Mouse (Mus musculus) stomach, embryonic 16.5 days (tissue): ENCODE measurements at regions not wholly inside any gene's neighbourhood (a gene's known extent, or its start where the extent isn't known, plus 50 kb on each side); places are given as distances from the start of the nearest gene placed in this dataset.
"Not testable (repeated sequence)": the region's sequence is repeated elsewhere in the genome, so short reads cannot be mapped to it uniquely, and the experiment has no call there.

Experiments
- ATAC-seq: fragments of 200-750 bp; cut with Nextera tagmentation; 2 replicates; pipeline ENCODE4 v1.8.0; 2017; ENCODE audit warnings: moderate number of reproducible peaks, moderate TSS enrichment; ENCODE audit not compliant: insufficient read depth, low FRiP score
- H3K27ac ChIP-seq: fragments of 300-500 bp; sonication (generic); 2 replicates; pipeline ENCODE4 v1.5.1; 2014; ENCODE audit warnings: low read length
- H3K27me3 ChIP-seq: fragments of 300-500 bp; sonication (generic); 2 replicates; pipeline ENCODE4 v1.6.1; 2014; ENCODE audit warnings: low read length, control low read depth, mixed read lengths; ENCODE audit not compliant: control insufficient read depth, insufficient read depth
- H3K36me3 ChIP-seq: fragments of 300-500 bp; sonication (generic); 2 replicates; pipeline ENCODE4 v1.6.1; 2014; ENCODE audit warnings: low read length; ENCODE audit not compliant: control insufficient read depth, insufficient read depth
- H3K4me1 ChIP-seq: fragments of 300-500 bp; sonication (generic); 2 replicates; pipeline ENCODE4 v1.6.1; 2014; ENCODE audit warnings: low read length, control low read depth, mixed read lengths; ENCODE audit not compliant: control insufficient read depth, insufficient read depth
- H3K4me2 ChIP-seq: fragments of 300-500 bp; sonication (generic); 2 replicates; pipeline ENCODE4 v1.6.1; 2014; ENCODE audit warnings: low read depth, low read length, mixed read lengths
- H3K4me3 ChIP-seq: fragments of 300-500 bp; sonication (generic); replicated peaks from 2 replicates; pipeline ENCODE4 v1.5.1; 2014; ENCODE audit warnings: mild to moderate bottlenecking, low read length
- H3K9ac ChIP-seq: fragments of 300-500 bp; sonication (generic); 2 replicates; pipeline ENCODE4 v1.6.1; 2014; ENCODE audit warnings: low read length
- H3K9me3 ChIP-seq: fragments of 300-500 bp; sonication (generic); replicated peaks from 2 replicates; pipeline ENCODE4 v1.6.1; 2016; ENCODE audit warnings: low read length, control low read depth; ENCODE audit not compliant: control insufficient read depth
- WGBS: fragments of 180-500 bp; shearing (Covaris S2); extraction: QIAGEN DNeasy Blood & Tissue Kit; methylation state at CpG from one replicate; pipeline ENCODE4 v1.1.7; 2014; 5-methylcytosine and 5-hydroxymethylcytosine counted together

- H3K36me3 ChIP-seq, H3K4me3 ChIP-seq, H3K9me3 ChIP-seq, H3K27me3 ChIP-seq, ATAC-seq, H3K9ac ChIP-seq, H3K4me1 ChIP-seq, H3K4me2 ChIP-seq, H3K27ac ChIP-seq: not testable (repeated sequence)
- 25% methylated on average over 1 of the region's 1 CpGs for WGBS
These were observed 107.1 kb upstream of the Fbxl4 start for GRCm38 (mm10) chr4:22250276-22250675.

- WGBS: 69% methylated on average over 6 of the region's 6 CpGs
These were observed 93.4 kb upstream of the Fbxl4 start for GRCm38 (mm10) chr4:22263903-22264302.

DNA sequence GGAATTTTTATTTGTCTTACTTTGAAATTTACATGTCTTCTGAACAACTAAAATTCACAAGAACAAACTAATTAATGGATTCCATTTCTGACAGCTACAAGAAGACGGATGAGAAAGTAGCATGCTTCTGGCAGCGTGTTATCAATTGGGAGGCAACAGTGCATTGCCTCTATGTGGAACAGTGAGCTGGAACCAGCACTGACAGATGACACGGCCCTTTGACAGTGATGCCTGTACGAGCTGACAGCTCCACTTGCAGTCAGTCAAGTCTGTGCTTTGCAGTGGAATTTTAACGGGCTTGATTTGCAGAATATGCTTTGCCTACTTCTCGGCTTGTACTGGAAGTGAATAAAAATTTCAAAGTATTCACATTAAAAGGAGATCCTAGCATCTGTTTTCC, 88.3 kb upstream of the Fbxl4 start:
- ATAC-seq: no peak
- WGBS: 68% methylated on average over 6 of the region's 6 CpGs
- no peak overlapping the region for H3K4me2 ChIP-seq
- H3K4me1 ChIP-seq: no peaks in the 10 kb centered on the region
- H3K27me3 ChIP-seq: no peaks in the 10 kb centered on the region
- H3K27ac ChIP-seq: no peak overlapping the region
- H3K9me3 ChIP-seq: no peaks in the 10 kb centered on the region
- H3K9ac ChIP-seq: no peak overlapping the region
- no peak overlapping the region for H3K4me3 ChIP-seq
- no peaks in the 10 kb centered on the region for H3K36me3 ChIP-seq

More at GRCm38 (mm10) chr4:22263903-22264302, 93.4 kb upstream of the Fbxl4 start:
- H3K4me3 ChIP-seq: no peak overlapping the region
- H3K9me3 ChIP-seq: no peaks in the 10 kb centered on the region
- H3K27ac ChIP-seq: no peak overlapping the region
- H3K4me1 ChIP-seq: no peaks in the 10 kb centered on the region
- no peaks in the 10 kb centered on the region for H3K27me3 ChIP-seq
- no peak for ATAC-seq
- H3K36me3 ChIP-seq: no peaks in the 10 kb centered on the region
- no peak overlapping the region for H3K4me2 ChIP-seq
- no peak overlapping the region for H3K9ac ChIP-seq

- H3K4me3 ChIP-seq: no peak overlapping the region
- no peak overlapping the region for H3K9ac ChIP-seq
- ATAC-seq: no peak
- WGBS: 61% methylated on average over 4 of the region's 4 CpGs
- no peaks in the 10 kb centered on the region for H3K27me3 ChIP-seq
- no peaks in the 10 kb centered on the region for H3K36me3 ChIP-seq
- H3K9me3 ChIP-seq: 0 out of 2 replicates have a peak, but pooled peaks cover 5% of the 10 kb centered on the region
- no peak overlapping the region for H3K4me2 ChIP-seq
- H3K4me1 ChIP-seq: no peaks in the 10 kb centered on the region
- no peak overlapping the region for H3K27ac ChIP-seq
These were observed 83.2 kb upstream of the Fbxl4 start for GRCm38 (mm10) chr4:22274178-22274577.

DNA sequence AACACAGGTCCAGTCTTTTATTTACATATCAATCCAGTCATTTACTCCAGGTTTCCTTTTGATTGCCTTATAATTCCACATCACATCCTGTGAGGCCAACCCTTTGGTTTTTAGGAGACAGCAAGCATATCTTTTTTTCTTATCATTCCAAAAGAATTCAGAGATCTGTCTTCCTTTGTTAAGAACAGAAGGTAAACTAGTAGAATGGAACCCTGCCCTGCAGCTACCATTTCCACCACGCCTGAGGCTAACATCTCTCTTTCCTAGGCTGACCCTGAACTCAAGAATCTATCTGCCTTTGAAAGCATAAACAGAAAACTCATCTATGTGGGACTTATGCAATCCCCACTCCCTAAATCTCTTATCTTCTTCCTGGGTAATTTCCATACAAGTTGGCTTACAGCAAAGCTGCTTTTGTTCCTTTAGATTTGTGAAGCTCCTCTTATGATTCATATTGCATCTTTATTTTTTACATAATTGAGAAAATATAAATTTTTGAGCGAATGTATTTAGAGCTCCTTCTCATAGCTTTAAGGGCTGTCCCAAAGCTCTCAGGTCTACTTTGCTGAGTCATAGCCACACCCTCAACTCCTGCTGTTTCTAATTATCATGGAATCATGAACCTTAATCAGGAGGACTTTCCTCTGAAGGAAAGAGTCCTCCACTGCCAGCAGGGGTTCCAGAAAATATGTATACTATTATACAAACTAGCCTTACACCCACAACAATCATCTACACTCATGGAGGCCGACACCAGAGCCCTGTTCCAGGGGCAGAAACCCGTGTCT, 74.6 kb upstream of the Fbxl4 start:
- no peaks in the 10 kb centered on the region for H3K9me3 ChIP-seq
- H3K27me3 ChIP-seq: no peaks in the 10 kb centered on the region
- no peak overlapping the region for H3K27ac ChIP-seq
- no peak overlapping the region for H3K4me3 ChIP-seq
- WGBS: 64% methylated on average over 4 of the region's 4 CpGs
- H3K9ac ChIP-seq: no peak overlapping the region
- H3K36me3 ChIP-seq: no peaks in the 10 kb centered on the region
- no peaks in the 10 kb centered on the region for H3K4me1 ChIP-seq
- no peak overlapping the region for H3K4me2 ChIP-seq
- no peak for ATAC-seq

DNA sequence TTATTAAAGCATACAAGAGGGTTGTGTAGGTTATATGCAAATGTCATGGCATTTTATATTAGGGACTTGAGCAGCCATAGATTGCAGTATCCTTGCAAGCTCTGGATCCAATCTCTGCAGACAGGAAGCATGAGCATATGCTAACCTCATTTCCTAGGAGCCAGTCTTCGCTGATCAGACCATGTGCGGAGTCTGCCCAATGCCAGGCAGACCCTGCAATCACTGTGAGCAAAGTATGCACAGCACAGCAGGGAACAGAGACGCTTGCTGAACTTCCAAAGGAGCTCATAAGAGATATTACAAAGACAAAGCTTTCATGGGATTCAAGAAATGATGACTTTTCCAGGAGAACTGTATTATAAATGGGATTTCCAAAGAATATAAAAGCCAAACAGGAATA, 65.2 kb upstream of the Fbxl4 start:
- Histone ChIP-seq H3K36me3 (no peaks in the 10 kb centered on the region), H3K27ac (no peak overlapping the region), H3K4me3 (no peak overlapping the region), H3K9ac (no peak overlapping the region), H3K4me1 (no peaks in the 10 kb centered on the region), H3K4me2 (no peak overlapping the region), H3K9me3 (no peaks in the 10 kb centered on the region), H3K27me3 (no peaks in the 10 kb centered on the region)
- WGBS: 75% methylated on average over 3 of the region's 3 CpGs
- ATAC-seq: no peak

DNA sequence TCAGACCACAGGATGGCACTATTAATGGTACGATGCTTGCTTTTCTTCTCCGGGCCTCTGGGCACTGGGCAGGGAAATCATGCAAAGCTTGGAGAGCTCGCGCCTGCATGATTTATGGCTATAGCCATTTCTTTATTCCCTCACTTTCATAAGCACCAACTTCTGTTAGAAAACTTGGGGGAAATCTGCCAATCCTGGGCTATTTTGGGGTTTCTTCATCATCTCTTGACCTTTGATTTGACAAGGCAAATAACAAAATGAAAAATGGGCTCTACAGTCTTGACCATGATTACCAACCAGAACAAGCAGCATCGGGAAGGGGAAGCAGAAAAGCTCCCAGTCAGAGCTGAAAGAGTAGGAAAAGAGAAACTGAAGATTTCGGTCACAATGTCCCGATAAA, 57.1 kb upstream of the Fbxl4 start:
- Histone ChIP-seq H3K4me1 (no peaks in the 10 kb centered on the region), H3K27me3 (no peaks in the 10 kb centered on the region), H3K27ac (no peak overlapping the region), H3K4me2 (no peak overlapping the region), H3K9me3 (no peaks in the 10 kb centered on the region), H3K36me3 (no peaks in the 10 kb centered on the region), H3K9ac (no peak overlapping the region), H3K4me3 (no peak overlapping the region)
- 85% methylated on average over 7 of the region's 7 CpGs for WGBS
- ATAC-seq: no peak

DNA sequence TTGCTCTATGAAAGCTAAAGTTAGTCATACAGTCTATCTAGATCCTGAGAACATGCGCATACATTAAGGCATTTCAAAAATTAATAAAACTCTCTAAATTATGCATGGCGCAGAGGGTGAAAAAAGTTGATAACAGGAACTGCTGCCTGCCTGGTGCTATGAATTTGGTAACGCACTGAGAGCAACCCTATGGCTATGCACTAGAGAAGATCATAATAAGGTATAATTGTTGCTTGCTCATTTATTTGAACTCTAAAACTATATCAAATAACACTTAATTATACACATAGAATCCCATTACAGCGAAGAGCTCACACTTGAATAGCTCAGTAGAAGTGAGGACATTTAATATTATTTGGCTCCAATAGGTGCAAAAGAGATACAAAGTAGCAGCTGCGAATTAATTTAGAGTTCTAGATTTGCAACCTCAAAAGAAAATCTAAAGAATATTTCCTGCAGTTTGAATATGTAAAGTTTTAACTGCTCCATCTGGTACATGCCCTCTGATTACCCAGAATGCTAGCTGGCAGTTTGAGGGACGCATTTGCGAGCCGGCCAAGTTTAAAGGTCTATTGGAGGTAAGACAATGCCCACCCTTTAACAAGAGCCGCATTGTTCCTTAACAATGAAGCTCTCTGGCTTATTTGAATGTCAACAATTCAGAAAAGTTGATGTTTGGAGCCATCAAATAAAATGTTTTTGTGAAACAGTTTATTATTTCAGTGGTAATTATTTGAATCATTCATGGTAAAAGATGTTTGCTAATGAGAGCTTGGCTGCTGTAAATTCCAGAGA, 56.0 kb upstream of the Fbxl4 start:
- Histone ChIP-seq H3K9me3 (no peaks in the 10 kb centered on the region), H3K4me1 (no peaks in the 10 kb centered on the region)
- WGBS: 82% methylated on average over 9 of the region's 9 CpGs

DNA sequence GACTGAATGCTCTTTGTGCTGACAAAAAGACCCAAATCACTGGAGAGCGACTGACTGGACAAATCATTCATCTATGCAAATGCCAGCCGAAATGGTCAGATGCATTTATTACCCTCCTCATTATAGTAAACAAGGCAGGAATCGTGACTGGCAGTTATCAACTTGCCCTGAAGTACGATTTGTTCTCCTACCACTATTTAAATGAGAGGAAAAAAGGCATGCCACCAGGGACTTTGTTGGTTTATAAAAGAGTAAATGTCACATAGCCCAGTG, 55.5 kb upstream of the Fbxl4 start:
- ATAC-seq: no peak
- no peak overlapping the region for H3K9ac ChIP-seq
- H3K36me3 ChIP-seq: no peaks in the 10 kb centered on the region
- no peak overlapping the region for H3K27ac ChIP-seq
- H3K4me1 ChIP-seq: no peaks in the 10 kb centered on the region
- H3K27me3 ChIP-seq: no peaks in the 10 kb centered on the region
- no peak overlapping the region for H3K4me3 ChIP-seq
- H3K4me2 ChIP-seq: no peak overlapping the region
- WGBS: 64% methylated on average over 4 of the region's 4 CpGs
- H3K9me3 ChIP-seq: no peaks in the 10 kb centered on the region

More for the DNA sequence above, 56.0 kb upstream of the Fbxl4 start:
- Histone ChIP-seq H3K27me3 (no peaks in the 10 kb centered on the region), H3K36me3 (no peaks in the 10 kb centered on the region), H3K9ac (no peak overlapping the region), H3K27ac (no peak overlapping the region), H3K4me3 (no peak overlapping the region), H3K4me2 (no peak overlapping the region)
- ATAC-seq: no peak
